Mouse (Mus musculus) heart, postnatal 0 days (tissue): ENCODE data around the gene Ntf5. TPM values are rescaled to one million over a fixed set of nuclear protein-coding genes. Genes with fewer than 3 reads are reported as not detected.

Source experiments
- ATAC-seq: fragments of 200-750 bp; cut with Nextera tagmentation; 2 replicates; pipeline ENCODE4 v1.8.0; 2017; ENCODE audit warnings: low read depth, moderate number of reproducible peaks, moderate library complexity; ENCODE audit not compliant: insufficient read depth
- DNase-seq: peaks from one replicate; pipeline ENCODE4 v3.0.0-alpha.2; 2016; ENCODE audit warnings: low spot score
- H3K27ac ChIP-seq: fragments of 300-500 bp; sonication (generic); 2 replicates; pipeline ENCODE4 v1.5.1; 2014; ENCODE audit warnings: low read depth, mild to moderate bottlenecking
- H3K27me3 ChIP-seq: fragments of 300-500 bp; sonication (generic); 2 replicates; pipeline ENCODE4 v1.6.1; 2014; ENCODE audit warnings: low read length, mixed read lengths; ENCODE audit not compliant: control insufficient read depth, insufficient read depth
- H3K36me3 ChIP-seq: fragments of 300-500 bp; sonication (generic); replicated peaks from 2 replicates; pipeline ENCODE4 v1.6.1; 2014; ENCODE audit warnings: low read length, mixed read lengths; ENCODE audit not compliant: control insufficient read depth, insufficient read depth
- H3K4me1 ChIP-seq: fragments of 300-500 bp; sonication (generic); 2 replicates; pipeline ENCODE4 v1.6.1; 2014; ENCODE audit warnings: antibody characterized with exemption; ENCODE audit not compliant: control insufficient read depth, insufficient read depth
- H3K4me2 ChIP-seq: fragments of 300-500 bp; sonication (generic); 2 replicates; pipeline ENCODE4 v1.6.1; 2014; ENCODE audit warnings: low read depth, mild to moderate bottlenecking, low read length, moderate library complexity
- H3K4me3 ChIP-seq: fragments of 300-500 bp; sonication (generic); 2 replicates; pipeline ENCODE4 v1.5.1; 2014; ENCODE audit warnings: low read depth, low read length
- H3K9ac ChIP-seq: fragments of 300-500 bp; sonication (generic); replicated peaks from 2 replicates; pipeline ENCODE4 v1.6.1; 2014; ENCODE audit warnings: low read depth, low read length, mixed read lengths
- H3K9me3 ChIP-seq: fragments of 300-500 bp; sonication (generic); replicated peaks from 2 replicates; pipeline ENCODE4 v1.6.1; 2016; ENCODE audit warnings: low read length; ENCODE audit not compliant: control insufficient read depth
- CTCF ChIP-seq: IDR thresholded peaks from 2 replicates; pipeline ENCODE4 v1.5.1; 2016; ENCODE audit warnings: antibody characterized with exemption, control low read depth, low read depth
- EP300 ChIP-seq: IDR thresholded peaks from 2 replicates; pipeline ENCODE4 v1.6.1; 2016; ENCODE audit warnings: antibody characterized with exemption, low read depth
- WGBS: fragments of 180-500 bp; shearing (Covaris S2); extraction: QIAGEN DNeasy Blood & Tissue Kit; methylation state at CpG from one replicate; pipeline ENCODE4 v1.1.7; 2014; 5-methylcytosine and 5-hydroxymethylcytosine counted together
- polyA plus RNA-seq: library from polyadenylated mRNA; unstranded; fragments of >200 nt; fragmentation: Nextera tagmentation; extraction: Ambion mirVana; gene quantifications from 2 replicates; pipeline ENCODE4 v1.2.1, GENCODE M21; 2015
- total RNA-seq: library from RNA; depleted of rRNA; stranded (reverse); fragments of >200 nt; gene quantifications from 2 replicates; pipeline ENCODE4 v1.2.3, GENCODE M21; 2014; ENCODE audit warnings: low replicate concordance

The Ntf5 gene
- total and polyA plus RNA-seq, 2 experiments from 2014 or later, result 0.15 TPM; not detected in 1

DNA sequence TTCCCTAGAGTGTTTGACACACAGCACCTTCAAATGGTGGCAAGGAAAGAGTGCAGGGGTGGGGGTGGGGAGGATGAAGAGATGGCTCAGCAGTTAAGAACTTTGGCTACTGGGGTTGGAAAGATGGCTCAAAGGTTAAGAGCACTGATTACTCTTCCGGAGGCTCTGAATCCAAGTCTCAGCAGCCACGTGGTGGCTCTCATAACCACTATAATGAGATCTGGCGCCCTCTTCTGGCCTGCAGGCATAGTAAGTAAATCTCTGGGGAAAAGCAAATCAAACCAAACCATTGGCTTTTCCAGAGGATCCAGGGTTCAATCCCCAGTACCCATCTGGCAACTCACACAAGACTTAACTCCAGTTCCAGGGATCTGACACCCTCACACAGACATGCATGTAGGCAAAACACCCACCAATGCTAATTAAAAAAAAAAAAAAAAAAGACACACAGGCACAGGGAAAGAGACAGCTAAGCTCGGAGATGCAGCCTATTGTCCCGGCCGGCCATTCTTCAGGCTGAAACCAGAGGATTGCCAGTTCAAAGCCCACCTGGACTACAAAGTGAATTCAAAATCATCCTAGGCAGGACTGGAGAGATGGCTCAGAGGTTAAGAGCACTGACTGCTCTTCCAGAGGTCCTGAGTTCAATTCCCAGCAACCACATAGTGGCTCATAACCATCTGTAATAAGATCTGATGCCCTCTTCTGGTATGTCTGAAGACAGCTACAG lies 9.8 kb upstream of the Ntf5 start:
- 41% methylated on average over 6 of the region's 6 CpGs for WGBS
- no peak overlapping the region for H3K9ac ChIP-seq
- no peaks in the 10 kb centered on the region for H3K36me3 ChIP-seq
- H3K4me3 ChIP-seq, result no peak overlapping the region
- H3K4me1 ChIP-seq, result 0 out of 2 replicates have a peak, but pooled peaks cover 7% of the 10 kb centered on the region
- H3K27ac ChIP-seq, result no peak overlapping the region
- TF ChIP-seq CTCF (peak; percentile 56), EP300 (no peak)
- H3K9me3 ChIP-seq, result no peaks in the 10 kb centered on the region
- DNase-seq (peak; percentile 52), ATAC-seq (no peak)
- H3K4me2 ChIP-seq, result no peak overlapping the region
- H3K27me3 ChIP-seq, result peaks cover 35% of the 10 kb centered on the region

DNA sequence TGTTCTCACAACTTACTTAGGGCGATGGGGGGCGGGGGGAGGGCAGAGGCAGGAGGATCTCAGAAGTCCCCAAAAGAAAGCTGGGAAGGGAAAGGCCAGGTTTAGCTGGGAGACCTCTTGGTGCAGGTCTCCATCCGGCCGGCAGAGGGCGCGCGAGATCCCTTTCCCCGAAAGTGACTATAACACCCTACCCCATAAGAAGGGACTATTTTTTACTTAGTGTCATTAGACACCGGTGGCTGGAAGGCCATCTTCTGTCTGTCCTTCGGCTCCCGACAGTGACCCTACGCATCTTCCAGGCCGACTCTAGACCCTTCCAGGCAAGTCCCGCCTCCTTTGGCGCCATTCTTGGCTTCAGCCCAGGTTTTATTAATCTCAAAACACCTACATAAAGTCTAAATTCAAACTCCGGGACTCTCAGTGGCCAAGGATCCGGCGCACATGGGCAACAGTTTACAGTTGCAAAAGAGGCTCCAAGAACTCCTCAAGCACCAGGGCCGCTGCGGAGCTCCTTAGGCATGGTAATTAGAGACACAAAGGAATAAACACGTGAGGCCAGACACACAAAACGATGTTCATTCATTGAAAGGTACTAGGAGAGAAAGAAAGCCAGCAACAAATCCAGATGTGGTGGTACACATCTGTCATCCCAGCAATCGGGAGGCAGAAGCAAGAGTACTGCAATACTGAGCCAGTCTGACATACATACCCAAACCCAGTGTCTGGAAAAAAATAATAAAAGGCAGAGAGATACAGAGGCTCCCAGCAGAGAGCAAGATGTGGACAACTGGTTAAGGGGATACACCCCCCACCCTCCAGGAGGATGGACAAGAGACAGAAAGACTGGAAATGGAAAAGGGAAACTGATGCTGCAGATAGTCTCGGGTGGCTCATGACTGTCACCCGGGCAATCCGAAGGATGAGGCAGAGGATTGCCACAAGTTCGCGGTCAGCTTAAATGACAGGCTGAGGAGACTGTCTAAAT lies 8.1 kb upstream of the Ntf5 start, which contains the start of gene Kcna7:
TSS of gene Kcna7 (plus strand) at position 563 of the 985 bp plus-strand sequence.
- H3K27me3 ChIP-seq, result peaks cover 50% of the 10 kb centered on the region

DNA sequence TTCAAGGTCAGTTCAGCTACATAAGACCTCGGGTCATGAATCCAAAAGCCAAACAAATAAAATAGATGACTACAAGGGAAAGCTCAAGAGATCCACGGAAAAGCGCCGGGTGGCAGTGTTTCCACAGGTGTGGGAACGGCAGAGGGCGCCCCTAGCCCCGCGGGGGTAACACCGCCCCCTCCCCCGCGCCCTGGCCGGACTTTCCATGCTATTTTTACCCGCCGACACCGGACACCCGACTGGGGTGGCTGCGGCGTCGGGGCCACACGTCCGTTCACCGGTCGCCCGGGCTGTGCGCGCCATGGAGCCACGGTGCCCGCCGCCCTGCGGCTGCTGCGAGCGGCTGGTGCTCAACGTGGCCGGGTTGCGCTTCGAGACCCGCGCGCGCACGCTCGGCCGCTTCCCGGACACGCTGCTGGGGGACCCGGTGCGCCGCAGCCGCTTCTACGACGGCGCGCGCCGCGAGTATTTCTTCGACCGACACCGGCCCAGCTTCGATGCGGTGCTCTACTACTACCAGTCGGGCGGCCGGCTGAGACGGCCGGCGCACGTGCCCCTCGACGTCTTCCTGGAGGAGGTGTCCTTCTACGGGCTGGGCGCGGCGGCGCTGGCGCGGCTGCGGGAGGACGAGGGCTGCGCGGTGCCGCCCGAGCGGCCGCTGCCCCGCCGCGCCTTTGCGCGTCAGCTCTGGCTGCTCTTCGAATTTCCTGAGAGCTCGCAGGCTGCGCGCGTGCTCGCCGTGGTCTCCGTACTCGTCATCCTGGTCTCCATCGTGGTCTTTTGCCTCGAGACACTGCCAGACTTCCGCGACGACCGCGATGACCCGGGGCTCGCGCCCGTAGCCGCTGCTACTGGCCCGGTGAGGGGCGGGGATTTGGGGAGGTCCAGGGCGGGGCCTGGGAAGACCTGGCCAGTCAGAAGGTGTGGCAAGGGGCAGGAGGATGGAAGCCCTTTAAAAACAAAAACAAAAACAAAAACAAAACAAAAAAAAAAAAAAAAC lies 7.0 kb upstream of the Ntf5 start:
- WGBS, result 1% methylated on average over 103 of the region's 114 CpGs
- H3K27ac ChIP-seq, result no peak overlapping the region
- DNase-seq, result no peak
- no peaks in the 10 kb centered on the region for H3K9me3 ChIP-seq
- no peaks in the 10 kb centered on the region for H3K36me3 ChIP-seq
- 0 out of 2 replicates have a peak, but pooled peaks have one; percentile 15 for ATAC-seq
- H3K27me3 ChIP-seq, result peaks cover 58% of the 10 kb centered on the region
- TF ChIP-seq CTCF (peak; percentile 19), EP300 (no peak)
- H3K9ac ChIP-seq, result peak overlapping the region; percentile 2; the same call in 1 of the 2 replicates
- peak overlapping the region; percentile 53 for H3K4me2 ChIP-seq
- 0 out of 2 replicates have a peak, but pooled peaks cover 7% of the 10 kb centered on the region for H3K4me1 ChIP-seq
- H3K4me3 ChIP-seq, result peak overlapping the region; percentile 41

More for the DNA sequence above, 8.1 kb upstream of the Ntf5 start, which contains the start of gene Kcna7:
- H3K4me2 ChIP-seq, result peak within 1 kb of the TSS; percentile 53
- H3K4me3 ChIP-seq, result peak within 1 kb of the TSS; percentile 41
- TF ChIP-seq EP300, result no peak
- peak; percentile 81 for TF ChIP-seq CTCF
- 0 out of 2 replicates have a peak, but pooled peaks cover 7% of the 10 kb centered on the region for H3K4me1 ChIP-seq
- peak; percentile 44 for ATAC-seq
- 10% methylated on average over 28 of the region's 28 CpGs for WGBS
- H3K9ac ChIP-seq, result peak within 1 kb of the TSS; percentile 2
- no peaks in the 10 kb centered on the region for H3K9me3 ChIP-seq
- no peak within 1 kb of the TSS for H3K27ac ChIP-seq
- DNase-seq, result peak; percentile 45
- H3K36me3 ChIP-seq, result no peaks in the 10 kb centered on the region

DNA sequence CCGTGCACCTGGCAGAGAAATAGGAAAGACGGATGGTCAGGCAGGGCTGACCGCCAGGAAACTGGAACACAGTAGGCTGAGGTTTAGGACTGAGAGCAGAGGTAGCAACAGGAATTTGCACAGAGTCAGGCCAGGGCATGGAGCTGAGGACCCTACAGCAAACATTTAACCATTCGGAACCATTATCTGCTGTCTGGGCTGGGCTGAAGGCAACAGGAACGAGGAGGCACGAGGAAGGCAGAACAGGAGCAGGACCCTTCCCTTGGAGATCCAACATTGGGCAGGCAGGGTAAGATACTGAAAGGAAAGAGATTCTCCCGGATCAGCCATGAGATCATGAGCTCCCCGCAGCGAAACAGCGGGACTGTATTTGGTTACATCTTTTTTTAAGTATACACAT lies 5.7 kb upstream of the Ntf5 start:
- H3K27me3 ChIP-seq, result peaks cover 68% of the 10 kb centered on the region
- no peak overlapping the region for H3K4me3 ChIP-seq
- 77% methylated on average over 10 of the region's 10 CpGs for WGBS

More for the DNA sequence above, 5.7 kb upstream of the Ntf5 start:
- Histone ChIP-seq H3K9me3 (no peaks in the 10 kb centered on the region), H3K4me1 (peaks cover 10% of the 10 kb centered on the region; the same call in 1 of the 2 replicates), H3K4me2 (no peak overlapping the region), H3K27ac (no peak overlapping the region), H3K9ac (no peak overlapping the region), H3K36me3 (no peaks in the 10 kb centered on the region)
- TF ChIP-seq CTCF (no peak), EP300 (no peak)
- no peak for DNase-seq
- no peak for ATAC-seq
